Mouse (Mus musculus) kidney, adult 2 months (tissue): ENCODE results near the gene Tgm6. TPM values are rescaled to one million over a fixed set of nuclear protein-coding genes. Genes with fewer than 3 reads are reported as not detected.

ENCODE experiments used
- DNase-seq: peaks from one replicate; pipeline ENCODE4 v3.0.0; 2021
- H3K27ac ChIP-seq: fragments of 200-500 bp; 2 replicates; pipeline ENCODE4 v1.5.1; 2012; ENCODE audit warnings: low read depth, low read length, control low read depth, inconsistent platforms; ENCODE audit not compliant: insufficient read depth
- H3K27me3 ChIP-seq: fragments of 200-500 bp; replicated peaks from 2 replicates; pipeline ENCODE4 v1.6.1; 2012; ENCODE audit warnings: mild to moderate bottlenecking, moderate library complexity, low read length, inconsistent platforms; ENCODE audit not compliant: control insufficient read depth, insufficient read depth
- H3K36me3 ChIP-seq: fragments of 200-500 bp; 2 replicates; pipeline ENCODE4 v1.6.1; 2012; ENCODE audit warnings: mild to moderate bottlenecking, moderate library complexity, low read length, inconsistent platforms; ENCODE audit not compliant: control insufficient read depth, insufficient read depth
- H3K4me1 ChIP-seq: fragments of 200-500 bp; 2 replicates; pipeline ENCODE4 v1.6.1; 2011; ENCODE audit warnings: low read length; ENCODE audit not compliant: control insufficient read depth, insufficient read depth
- H3K4me3 ChIP-seq: fragments of 200-500 bp; 2 replicates; pipeline ENCODE4 v1.5.1; 2011; ENCODE audit warnings: mild to moderate bottlenecking, low read depth, low read length, control low read depth; ENCODE audit not compliant: insufficient read depth
- CTCF ChIP-seq: fragments of 200-500 bp; conservative IDR thresholded peaks from 2 replicates; pipeline ENCODE4 v1.5.1; 2011; ENCODE audit warnings: low read depth, mild to moderate bottlenecking, control low read depth, low read length, moderate library complexity, mixed read lengths; ENCODE audit not compliant: insufficient read depth, insufficient read length
- POLR2A ChIP-seq: fragments of 200-500 bp; IDR thresholded peaks from one replicate; pipeline ENCODE4 v1.6.1; 2011; ENCODE audit warnings: low read depth, low read length, control low read depth
- WGBS: fragments of 180-500 bp; shearing (Covaris S2); methylation state at CpG from one replicate; pipeline ENCODE4 v1.1.7; 2018; 5-methylcytosine and 5-hydroxymethylcytosine counted together
- polyA plus RNA-seq: library from polyadenylated mRNA; depleted of rRNA; stranded (reverse); fragments of >200 nt; gene quantifications from 2 replicates; pipeline ENCODE4 v1.2.3, GENCODE M21; 2012; rRNA removed

The Tgm6 gene
- polyA plus RNA-seq = not detected in 2 replicates

DNA sequence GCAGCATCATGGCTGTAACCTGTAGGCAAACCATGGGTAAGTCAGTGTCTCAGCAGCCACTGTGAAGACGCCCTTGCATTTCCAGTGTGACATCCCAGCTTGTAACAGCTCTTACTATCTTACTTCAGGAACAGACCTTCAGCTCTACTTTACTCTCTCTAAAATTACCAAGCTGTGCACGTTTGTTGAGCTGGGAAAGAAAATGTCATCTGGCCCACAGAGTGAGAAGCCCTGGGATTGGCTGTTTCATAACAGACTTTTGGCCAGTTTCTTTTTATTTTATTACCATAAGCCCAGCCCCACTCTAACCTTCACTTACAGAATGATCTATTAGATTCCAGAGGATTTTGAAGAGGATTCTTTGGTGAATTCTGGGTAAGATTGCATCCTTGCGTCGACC, at the start of gene Tgm6:
Tgm6 (plus strand) TSS at position 301 of the 400 bp plus-strand sequence.
- WGBS = 62% methylated on average over 4 of the region's 4 CpGs
- TF ChIP-seq CTCF = no peak
- no peak for TF ChIP-seq POLR2A
- H3K4me3 ChIP-seq = no peak within 1 kb of the TSS
- no peaks in the 10 kb centered on the region for H3K4me1 ChIP-seq
- H3K27me3 ChIP-seq = no peaks in the 10 kb centered on the region
- H3K36me3 ChIP-seq = no peaks in the 10 kb centered on the region
- H3K27ac ChIP-seq = no peak within 1 kb of the TSS
- DNase-seq = no peak

DNA sequence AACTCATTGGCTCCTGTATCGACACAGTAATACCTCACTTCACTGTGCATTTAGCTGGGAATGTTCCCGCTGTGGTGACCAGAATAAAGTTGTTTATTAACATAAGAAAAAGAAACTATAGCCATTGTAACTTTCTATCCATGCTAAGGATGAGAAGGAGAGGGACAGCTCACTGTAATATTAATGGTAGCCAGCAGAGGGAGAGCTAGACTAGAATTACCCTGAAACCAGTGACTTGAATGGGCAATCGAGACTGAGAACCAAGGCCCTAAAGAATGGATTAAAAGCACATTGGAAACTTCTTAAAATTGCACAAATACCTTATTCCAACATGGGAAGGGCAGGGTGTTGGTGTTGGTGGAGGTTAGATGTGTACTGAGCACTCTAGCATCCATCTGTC, 44.0 kb upstream of the Tgm6 start:
- peak; percentile 37 for DNase-seq

DNA sequence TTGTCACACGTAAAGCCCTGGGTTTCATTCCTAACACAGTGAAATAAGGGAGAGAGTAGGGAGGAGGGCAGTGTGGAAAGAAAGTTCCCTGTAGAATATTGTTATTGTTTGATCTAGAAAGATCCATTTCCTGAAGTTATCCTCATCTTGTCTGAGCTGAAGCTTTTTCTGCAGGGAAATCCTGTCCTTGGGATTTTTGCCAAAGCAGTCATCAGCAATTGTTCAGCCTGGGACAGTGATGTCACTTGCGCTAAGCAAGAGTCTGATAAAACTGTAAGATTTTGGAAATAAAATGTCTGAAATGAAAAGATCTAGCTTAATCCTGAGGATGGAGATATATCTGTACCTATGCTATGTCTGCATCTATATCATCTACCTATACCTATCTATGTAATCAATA, 41.8 kb upstream of the Tgm6 start:
- Histone ChIP-seq H3K36me3 (no peaks in the 10 kb centered on the region), H3K27me3 (no peaks in the 10 kb centered on the region), H3K4me3 (no peak overlapping the region), H3K4me1 (no peaks in the 10 kb centered on the region), H3K27ac (no peak overlapping the region)
- TF ChIP-seq CTCF (no peak), POLR2A (no peak)
- DNase-seq = no peak
- 88% methylated on average over 2 of the region's 2 CpGs for WGBS

More for the DNA sequence above, 44.0 kb upstream of the Tgm6 start:
- no peak overlapping the region for H3K4me3 ChIP-seq
- no peak overlapping the region for H3K27ac ChIP-seq
- no peaks in the 10 kb centered on the region for H3K36me3 ChIP-seq
- no peaks in the 10 kb centered on the region for H3K4me1 ChIP-seq
- no peaks in the 10 kb centered on the region for H3K27me3 ChIP-seq
- TF ChIP-seq CTCF = no peak
- no peak for TF ChIP-seq POLR2A
- 21% methylated on average over 3 of the region's 3 CpGs for WGBS

DNA sequence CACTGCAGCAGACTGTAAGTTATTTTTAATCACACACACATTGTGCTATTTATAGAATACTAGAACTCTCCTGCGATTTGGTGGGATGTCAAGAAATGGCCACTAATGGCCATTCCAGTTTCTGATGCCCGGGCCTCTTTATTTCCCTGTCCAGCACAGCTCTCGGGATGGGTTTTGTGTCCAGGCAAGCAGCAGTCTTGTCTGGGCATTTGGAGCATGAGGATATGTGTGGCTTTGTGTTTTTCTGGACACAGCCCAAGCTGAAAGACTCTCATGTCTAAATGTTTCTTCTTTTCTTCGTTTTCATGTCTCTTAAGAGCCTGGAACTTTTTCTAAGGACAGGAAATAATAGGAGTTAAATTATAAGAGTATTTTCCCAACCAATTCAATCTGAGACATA, 588 bp downstream of the Tgm6 start:
- TF ChIP-seq CTCF (no peak), POLR2A (no peak)
- H3K27me3 ChIP-seq = no peaks in the 10 kb centered on the region
- no peaks in the 10 kb centered on the region for H3K4me1 ChIP-seq
- no peak overlapping the region for H3K27ac ChIP-seq
- 65% methylated on average over 4 of the region's 4 CpGs for WGBS
- no peak overlapping the region for H3K4me3 ChIP-seq
- H3K36me3 ChIP-seq = no peaks in the 10 kb centered on the region
- DNase-seq = no peak

- 47% methylated on average over 3 of the region's 3 CpGs for WGBS
- Histone ChIP-seq H3K4me3 (no peak overlapping the region), H3K4me1 (no peaks in the 10 kb centered on the region), H3K36me3 (no peaks in the 10 kb centered on the region), H3K27ac (no peak overlapping the region), H3K27me3 (no peaks in the 10 kb centered on the region)
- TF ChIP-seq CTCF (no peak), POLR2A (no peak)
- DNase-seq = peak; percentile 2
Observed at GRCm38 (mm10) chr2:130113379-130113778, 1.2 kb downstream of the Tgm6 start.

GRCm38 (mm10) chr2:130118649-130119048, 6.4 kb downstream of the Tgm6 start:
- no peak for DNase-seq
- H3K4me1 ChIP-seq = no peaks in the 10 kb centered on the region
- no peak for TF ChIP-seq POLR2A
- TF ChIP-seq CTCF = no peak
- no peaks in the 10 kb centered on the region for H3K36me3 ChIP-seq
- no peak overlapping the region for H3K27ac ChIP-seq
- H3K27me3 ChIP-seq = no peaks in the 10 kb centered on the region
- no peak overlapping the region for H3K4me3 ChIP-seq
- 75% methylated on average over 7 of the region's 7 CpGs for WGBS

DNA sequence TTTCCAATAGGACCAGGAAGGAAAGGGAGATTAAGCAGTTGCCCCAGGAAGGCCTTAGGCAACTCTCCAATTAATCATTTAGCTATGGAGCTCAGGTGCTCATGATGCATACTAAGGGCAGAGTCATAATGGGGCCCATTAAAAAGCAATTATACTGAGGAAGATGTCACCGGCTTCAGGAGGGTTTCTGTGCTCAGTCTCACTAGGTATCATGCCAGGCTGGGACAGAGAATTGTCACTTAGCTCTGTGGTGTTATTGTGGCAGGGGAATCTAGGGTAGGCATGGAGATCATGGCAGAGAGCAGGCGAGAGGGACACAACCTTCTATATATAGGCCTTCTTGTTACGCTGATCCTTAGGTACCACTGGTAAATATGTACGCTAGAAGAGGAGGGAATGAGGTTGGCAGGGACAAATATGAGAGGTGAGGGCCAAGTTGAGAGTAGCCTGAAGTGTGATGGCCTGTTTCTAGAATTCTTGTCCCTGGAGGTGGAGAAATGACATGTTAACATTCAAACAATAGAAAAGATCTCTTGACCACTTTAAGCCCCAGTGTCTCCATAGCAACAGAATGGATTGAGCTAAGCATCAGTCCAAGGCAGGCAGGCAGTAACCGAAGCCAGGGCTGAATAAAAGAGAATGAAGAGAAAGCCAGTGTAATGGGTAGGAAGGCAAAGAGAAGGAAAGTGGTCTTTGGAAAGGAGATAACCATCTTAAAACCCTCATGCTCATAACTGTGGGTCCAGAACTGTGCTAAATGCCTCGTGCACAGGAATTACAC, 13.3 kb downstream of the Tgm6 start:
- no peak for DNase-seq
- Histone ChIP-seq H3K27ac (no peak overlapping the region), H3K4me1 (no peaks in the 10 kb centered on the region), H3K4me3 (no peak overlapping the region), H3K36me3 (no peaks in the 10 kb centered on the region), H3K27me3 (no peaks in the 10 kb centered on the region)
- 79% methylated on average over 6 of the region's 6 CpGs for WGBS
- no peak for TF ChIP-seq POLR2A
- TF ChIP-seq CTCF = no peak
